Mouse (Mus musculus): ENCODE results near the gene Fbxw2.
"Not testable (repeated sequence)": the region's sequence is repeated elsewhere in the genome, so short reads cannot be mapped to it uniquely, and the experiment has no call there.

Fbxw2 gene

GRCm38 (mm10) chr2:34825827-34826459 is at the start of gene Fbxw2:
Fbxw2 (minus strand) TSS chr2:34826311.
- DNase-seq (ENCODE audit: low spot score in 2 of 2): peak; percentile 79 to 88

- DNase-seq (ENCODE audit: low spot score in 2 of 2): no peak
Observed at GRCm38 (mm10) chr2:34874816-34875345, 48.8 kb upstream of the Fbxw2 start, which contains the start of gene Psmd5. Psmd5 (minus strand) TSS chr2:34874968.

GRCm38 (mm10) chr2:34874271-34874670 is 48.2 kb upstream of the Fbxw2 start, which contains the start of gene Cutal:
Cutal (plus strand) TSS chr2:34874396.
- DNase-seq (ENCODE audit: low spot score in 2 of 2): no peak

GRCm38 (mm10) chr2:34870520-34871474 is 44.7 kb upstream of the Fbxw2 start:
- peak; percentile 81 to 87 for DNase-seq (ENCODE audit: low spot score in 2 of 2)

GRCm38 (mm10) chr2:34869680-34870079 is 43.6 kb upstream of the Fbxw2 start:
- DNase-seq (ENCODE audit: low spot score in 2 of 2): no peak

GRCm38 (mm10) chr2:34857728-34858127 is 31.6 kb upstream of the Fbxw2 start:
- DNase-seq (ENCODE audit: low spot score in 2 of 2): no peak

- DNase-seq (ENCODE audit: low spot score in 2 of 2): no peak
Observed at GRCm38 (mm10) chr2:34855265-34855664, 29.2 kb upstream of the Fbxw2 start.

- no peak for DNase-seq (ENCODE audit: low spot score in 2 of 2)
Observed at GRCm38 (mm10) chr2:34847702-34848101, 21.6 kb upstream of the Fbxw2 start.

GRCm38 (mm10) chr2:34843211-34843939 is 17.3 kb upstream of the Fbxw2 start:
- no peak for DNase-seq (ENCODE audit: low spot score in 2 of 2)

GRCm38 (mm10) chr2:34841706-34842105 is 15.6 kb upstream of the Fbxw2 start:
- DNase-seq (ENCODE audit: low spot score in 2 of 2): peak; percentile 21 to 25

GRCm38 (mm10) chr2:34840143-34840542 is 14.0 kb upstream of the Fbxw2 start:
- not testable (repeated sequence) for DNase-seq (ENCODE audit: low spot score in 2 of 2)

GRCm38 (mm10) chr2:34835669-34836068 is 9.6 kb upstream of the Fbxw2 start:
- DNase-seq (ENCODE audit: low spot score in 2 of 2): no peak

- no peak for DNase-seq (ENCODE audit: low spot score in 2 of 2)
Observed at GRCm38 (mm10) chr2:34833624-34834023, 7.5 kb upstream of the Fbxw2 start.

- not testable (repeated sequence) for DNase-seq (ENCODE audit: low spot score in 2 of 2)
Observed at GRCm38 (mm10) chr2:34832766-34833457, 6.8 kb upstream of the Fbxw2 start, which contains the start of gene Gm34653. Gm34653 (plus strand) TSS chr2:34833007.

- DNase-seq (ENCODE audit: low spot score in 2 of 2): not testable (repeated sequence)
Observed at GRCm38 (mm10) chr2:34830066-34830465, 4.0 kb upstream of the Fbxw2 start.

GRCm38 (mm10) chr2:34828026-34828425 is 1.9 kb upstream of the Fbxw2 start:
- no peak for DNase-seq (ENCODE audit: low spot score in 2 of 2)

GRCm38 (mm10) chr2:34827591-34827990 is 1.5 kb upstream of the Fbxw2 start:
- DNase-seq (ENCODE audit: low spot score in 2 of 2): no peak

GRCm38 (mm10) chr2:34826460-34827231 is 535 bp upstream of the Fbxw2 start:
- no peak for DNase-seq (ENCODE audit: low spot score in 2 of 2)

GRCm38 (mm10) chr2:34818492-34818891 is 7.6 kb downstream of the Fbxw2 start:
- DNase-seq (ENCODE audit: low spot score in 2 of 2): no peak

GRCm38 (mm10) chr2:34815893-34816292 is 10.2 kb downstream of the Fbxw2 start:
- DNase-seq (ENCODE audit: low spot score in 2 of 2): not testable (repeated sequence)
